Mouse (Mus musculus): ENCODE results near the gene Lrrc3b.
A peak's percentile ranks its signal among the peaks of the same experiment; 100 is the strongest.

Gene Lrrc3b

DNA sequence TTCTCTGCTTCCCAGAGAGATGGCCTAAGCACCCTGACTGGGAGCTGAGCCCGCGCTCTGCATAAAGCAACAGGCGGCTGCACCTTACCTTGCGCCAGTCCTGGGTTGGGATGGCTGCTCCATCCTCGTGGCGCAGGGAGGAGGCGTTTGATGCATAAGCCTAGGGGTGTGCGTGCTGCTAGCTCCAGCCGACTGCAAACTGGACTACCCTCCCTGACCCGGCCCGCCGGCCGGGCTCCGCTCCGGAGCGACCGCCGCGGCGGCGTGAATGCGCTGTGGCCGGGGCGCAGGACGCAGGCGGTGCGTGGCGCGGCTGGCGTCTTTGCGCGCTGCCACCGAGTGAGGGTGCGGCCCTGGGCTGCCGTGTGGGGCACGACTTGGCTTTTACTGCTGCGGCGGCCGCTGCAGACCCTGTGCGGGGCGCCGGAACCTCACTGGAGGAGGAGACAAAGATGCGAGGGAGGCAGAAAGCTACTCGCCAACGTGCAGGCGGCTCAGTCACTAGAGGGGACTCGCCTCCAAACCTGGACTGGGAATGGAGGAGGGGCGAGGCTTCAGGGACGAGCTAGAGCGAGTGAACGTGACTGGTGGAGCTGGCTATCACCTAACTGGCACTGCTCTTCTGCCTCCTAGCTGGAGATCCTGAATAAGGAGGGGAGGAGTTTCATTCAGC, at the start of gene Lrrc3b:
Gene Lrrc3b, minus strand, starts transcription at position 503 of the 673 bp plus-strand sequence.
- no peak for DNase-seq (ENCODE audit: extremely low read depth, low read depth, low spot score)

GRCm38 (mm10) chr14:15477668-15478067, 38.9 kb upstream of the Lrrc3b start:
- no peak for DNase-seq (ENCODE audit: extremely low read depth, low read depth, low spot score)

DNA sequence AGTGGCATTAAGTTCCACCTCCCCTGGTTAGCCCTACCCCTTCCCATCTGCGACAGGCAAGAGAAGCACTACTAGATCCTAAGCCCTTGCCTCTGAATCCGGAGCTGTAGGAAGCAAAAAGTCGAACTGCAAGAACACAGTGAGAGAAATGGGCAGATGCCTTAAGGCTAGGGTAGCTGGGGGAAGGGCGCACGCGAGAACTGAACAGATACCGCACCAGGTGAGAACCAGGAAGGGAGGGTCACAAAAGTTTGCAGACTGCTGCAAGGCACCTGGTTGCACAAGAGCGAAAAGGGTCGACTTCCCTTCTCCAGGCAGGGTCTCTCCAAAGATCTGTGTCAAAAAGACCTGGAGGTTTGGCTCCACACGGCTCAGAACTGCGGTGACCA, 697 bp downstream of the Lrrc3b start:
- DNase-seq (ENCODE audit: extremely low read depth, low read depth, low spot score) = no peak

GRCm38 (mm10) chr14:15437501-15437941, 1.3 kb downstream of the Lrrc3b start:
- DNase-seq (ENCODE audit: extremely low read depth, low read depth, low spot score) = no peak

DNA sequence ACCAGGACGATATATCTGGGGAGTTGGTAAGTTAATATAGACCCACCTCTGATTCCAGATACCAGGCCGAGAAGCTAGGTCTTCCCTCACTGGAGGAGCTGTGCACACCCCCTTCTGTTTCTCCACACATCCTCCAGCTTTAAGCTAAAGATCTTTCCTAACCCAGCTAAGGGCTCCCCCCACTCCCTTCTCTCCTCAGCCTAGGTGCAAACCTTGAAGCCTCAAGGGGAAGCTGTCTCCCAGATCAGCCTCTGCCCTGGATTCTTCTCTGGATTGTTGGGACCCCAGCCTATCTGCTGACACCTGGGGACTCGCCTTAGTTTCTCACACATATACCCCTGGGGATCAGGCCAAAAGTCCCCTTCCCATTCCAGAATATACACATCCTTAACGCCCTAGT, 1.7 kb downstream of the Lrrc3b start:
- DNase-seq (ENCODE audit: extremely low read depth, low read depth, low spot score) = no peak

GRCm38 (mm10) chr14:15436586-15436985, 2.2 kb downstream of the Lrrc3b start:
- DNase-seq (ENCODE audit: extremely low read depth, low read depth, low spot score) = no peak

- DNase-seq (ENCODE audit: extremely low read depth, low read depth, low spot score) = no peak
Observed at GRCm38 (mm10) chr14:15432396-15432795, 6.4 kb downstream of the Lrrc3b start.

DNA sequence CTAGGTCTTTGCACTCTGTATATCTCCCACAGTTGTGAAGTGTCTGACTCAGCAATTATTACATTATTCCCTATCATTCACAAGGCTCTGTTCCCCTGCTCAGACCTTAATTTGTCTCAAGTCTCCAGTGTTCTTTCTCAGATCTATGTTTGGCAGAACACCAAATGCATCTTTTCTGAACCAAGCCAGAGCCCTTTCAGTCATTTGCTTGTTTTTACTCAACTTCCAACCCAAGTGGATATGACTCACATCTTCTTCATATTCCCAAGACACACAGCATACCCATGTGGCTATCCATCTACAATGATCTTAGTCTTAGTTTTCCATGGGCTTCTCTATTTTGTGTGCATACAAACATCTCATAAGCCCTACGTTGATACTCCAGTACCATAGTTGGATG, 17.2 kb downstream of the Lrrc3b start:
- no peak for DNase-seq (ENCODE audit: extremely low read depth, low read depth, low spot score)

DNA sequence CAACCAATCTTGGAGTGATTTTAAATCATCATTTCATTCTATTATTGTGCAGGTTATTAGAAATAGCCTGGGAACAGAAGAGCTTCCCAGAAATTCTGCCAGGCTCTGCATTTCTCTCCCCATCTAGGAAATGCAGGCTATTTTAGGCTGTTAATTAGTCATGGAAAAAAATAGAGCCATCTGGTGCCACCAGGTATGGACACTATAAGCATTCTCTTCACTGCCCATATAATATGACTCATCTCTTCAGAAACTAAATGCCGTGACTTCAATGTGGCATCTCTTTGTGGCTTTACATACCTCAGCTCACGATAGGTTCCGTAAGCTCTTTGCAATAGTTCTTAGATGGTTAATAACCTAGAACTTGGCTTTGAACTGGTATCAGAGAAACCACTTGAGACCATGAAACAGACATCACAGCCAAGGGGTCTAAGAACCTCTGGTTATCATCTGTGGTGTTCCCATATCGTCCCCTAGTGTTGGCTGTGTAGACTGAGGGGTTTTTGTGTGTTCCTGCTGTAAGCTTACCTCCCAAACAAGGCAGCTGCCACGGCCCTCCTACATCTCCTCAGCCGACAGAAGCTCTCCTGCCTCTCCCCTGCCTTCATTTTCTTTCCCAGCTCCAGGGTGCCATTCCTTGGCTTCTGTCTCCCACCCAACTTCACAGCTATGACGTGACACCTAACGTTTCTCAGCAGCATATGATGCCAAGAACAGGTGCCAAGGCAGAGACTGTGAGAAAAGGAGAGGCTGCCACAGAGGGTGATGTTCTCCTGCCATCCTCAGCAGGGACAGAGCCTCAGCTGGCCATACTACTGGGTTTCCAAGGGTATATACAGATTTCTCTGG, 27.9 kb downstream of the Lrrc3b start:
- DNase-seq (ENCODE audit: extremely low read depth, low read depth, low spot score) = no peak

- no peak for DNase-seq (ENCODE audit: extremely low read depth, low read depth, low spot score)
Observed at GRCm38 (mm10) chr14:15385536-15385935, 53.3 kb downstream of the Lrrc3b start.

- no peak for DNase-seq (ENCODE audit: extremely low read depth, low read depth, low spot score)
Observed at GRCm38 (mm10) chr14:15384972-15385371, 53.8 kb downstream of the Lrrc3b start.

GRCm38 (mm10) chr14:15384532-15384931, 54.3 kb downstream of the Lrrc3b start:
- DNase-seq (ENCODE audit: extremely low read depth, low read depth, low spot score) = no peak

GRCm38 (mm10) chr14:15383133-15383532, 55.7 kb downstream of the Lrrc3b start:
- DNase-seq (ENCODE audit: extremely low read depth, low read depth, low spot score) = no peak

DNA sequence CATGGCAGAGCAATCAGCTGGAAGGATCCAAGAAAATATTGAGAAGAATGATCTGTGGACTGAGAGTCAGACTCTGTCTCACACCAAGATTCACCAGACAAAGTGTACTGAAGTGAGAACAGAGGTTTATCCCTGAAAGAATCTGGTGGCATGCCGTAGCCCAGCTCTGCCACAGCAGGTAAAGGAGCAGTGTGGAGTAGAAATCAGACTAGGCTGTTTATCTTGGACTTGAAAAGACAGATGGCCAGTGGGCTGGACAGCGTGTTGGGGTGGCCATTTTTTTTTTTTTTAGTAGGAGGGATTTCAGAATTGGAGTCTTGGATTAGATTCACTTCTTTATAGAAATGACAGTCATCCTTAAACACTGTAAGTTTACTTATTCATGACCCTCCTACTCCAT, 61.4 kb downstream of the Lrrc3b start:
- no peak for DNase-seq (ENCODE audit: extremely low read depth, low read depth, low spot score)

DNA sequence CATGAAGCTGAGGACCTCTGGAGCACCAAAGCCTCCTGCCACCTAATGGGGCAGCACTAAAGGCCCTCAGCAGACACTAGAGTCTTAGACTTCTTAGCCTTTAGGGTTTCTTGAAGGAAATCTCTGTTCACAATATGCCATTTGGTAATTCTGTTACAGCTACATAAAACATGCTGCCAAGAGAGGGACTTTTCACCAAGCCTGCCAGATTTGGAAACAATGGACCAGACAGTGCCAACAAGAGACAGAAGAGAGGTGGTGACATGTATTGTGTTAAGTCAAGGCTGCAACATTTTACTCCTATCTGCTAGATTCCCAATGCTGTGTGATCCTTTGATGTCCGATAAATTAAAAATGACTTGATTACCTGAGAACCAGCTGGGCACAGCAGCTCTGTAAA, 62.0 kb downstream of the Lrrc3b start:
- DNase-seq (ENCODE audit: extremely low read depth, low read depth, low spot score) = peak; percentile 26

- no peak for DNase-seq (ENCODE audit: extremely low read depth, low read depth, low spot score)
Observed at GRCm38 (mm10) chr14:15374271-15374670, 64.5 kb downstream of the Lrrc3b start.

- DNase-seq (ENCODE audit: extremely low read depth, low read depth, low spot score) = no peak
Observed at GRCm38 (mm10) chr14:15372985-15373384, 65.8 kb downstream of the Lrrc3b start.

- no peak for DNase-seq (ENCODE audit: extremely low read depth, low read depth, low spot score)
Observed at GRCm38 (mm10) chr14:15365045-15365444, 73.7 kb downstream of the Lrrc3b start.

- DNase-seq (ENCODE audit: extremely low read depth, low read depth, low spot score) = no peak
Observed at GRCm38 (mm10) chr14:15359893-15360292, 78.9 kb downstream of the Lrrc3b start.

DNA sequence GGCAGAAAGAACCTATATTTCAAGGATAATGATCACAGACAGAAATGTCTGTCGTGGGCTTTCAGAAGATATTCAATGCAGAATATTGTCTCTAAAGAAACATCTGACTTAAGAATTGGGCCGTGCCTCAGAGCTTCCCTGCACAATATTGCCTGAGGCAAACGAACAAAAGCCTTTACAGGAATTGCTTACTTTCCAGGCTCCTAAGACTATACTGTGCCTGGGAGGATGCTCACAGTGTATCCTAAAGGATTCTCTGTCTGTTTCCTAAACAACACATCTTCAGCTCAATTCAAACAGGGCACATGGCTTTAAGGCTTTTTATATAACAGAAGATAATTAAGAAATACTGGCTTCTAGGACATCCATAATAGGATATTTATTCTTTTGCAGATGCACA, 79.7 kb downstream of the Lrrc3b start:
- DNase-seq (ENCODE audit: extremely low read depth, low read depth, low spot score) = no peak

- DNase-seq (ENCODE audit: extremely low read depth, low read depth, low spot score) = no peak
Observed at GRCm38 (mm10) chr14:15355512-15355911, 83.3 kb downstream of the Lrrc3b start.

DNA sequence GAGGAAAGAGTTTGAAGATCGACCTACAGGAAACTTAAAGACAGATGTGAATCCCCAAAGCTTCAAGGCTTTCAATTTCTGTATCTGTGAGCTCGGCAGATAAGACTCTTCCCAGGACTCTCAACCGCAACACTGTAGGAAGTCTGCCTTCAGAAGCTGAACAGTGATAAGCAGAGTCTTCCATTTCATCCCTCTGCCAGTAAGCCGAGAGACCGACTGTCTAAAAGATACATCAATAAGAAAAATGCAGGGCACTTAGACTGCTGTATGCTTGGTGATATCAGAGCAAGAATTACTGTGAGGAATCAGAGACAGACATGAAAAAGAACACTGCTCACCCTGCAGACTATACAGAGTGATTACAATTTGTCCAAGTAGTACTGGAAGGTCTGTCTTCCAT, 84.5 kb downstream of the Lrrc3b start:
- no peak for DNase-seq (ENCODE audit: extremely low read depth, low read depth, low spot score)

All from fat pad, adult 2 months (tissue).